8 mouse cellular contexts compared by ENCODE assay signal in genomic region chr3:58655362-58656130, GRCm38 (mm10). TPM values are rescaled to one million over a fixed set of nuclear protein-coding genes. Genes with fewer than 3 reads are reported as not detected.
DNase-seq lines count a peak whose midpoint lies in the region; ATAC-seq and TF ChIP-seq lines count a peak whose summit lies in the region.

No protein-coding gene starts in this region.

- ATAC-seq in forebrain, embryonic 11.5 days (replicated peaks; ENCODE audit: low FRiP score) = peak; percentile 39; the same call in 1 of the 2 replicates
- ATAC-seq in hindbrain, embryonic 13.5 days (ENCODE audit: low FRiP score) = peak; percentile 61

- no peaks in the 10 kb centered on the region for H3K79me2 ChIP-seq in MEL (ENCODE audit: control insufficient read depth, insufficient read depth, low read length, poor library complexity)

- peaks cover 0 to 5% of the 10 kb centered on the region in 2 experiments; a peak in 2 of 4 replicates for H3K36me3 ChIP-seq in MEL (ENCODE audit: control insufficient read depth in 1 of 2, insufficient read depth in 2 of 2, low read length in 2 of 2)
- no peaks in the 10 kb centered on the region for H3K36me3 ChIP-seq in forebrain, embryonic 11.5 days (ENCODE audit: control insufficient read depth, insufficient read depth, low read length)
- no peaks in the 10 kb centered on the region for H3K36me3 ChIP-seq in hindbrain, embryonic 13.5 days

- peak; percentile 72 for DNase-seq in MEL (ENCODE audit: low read depth, low spot score)
- DNase-seq in brain, embryonic 14.5 days (ENCODE audit: low read depth) = peak; percentile 80
- DNase-seq in forebrain, embryonic 11.5 days (ENCODE audit: low spot score) = peak; percentile 65
- peak; percentile 46 for DNase-seq in layer of hippocampus, adult 9-11 months
- DNase-seq in lung, postnatal 14 days = peak; percentile 79
- DNase-seq in retina, postnatal 7 days (ENCODE audit: low read depth, low spot score) = peak; percentile 64
- DNase-seq in Muller cell, postnatal 12 days (ENCODE audit: inconsistent ontology term) = no peak

- TF ChIP-seq RAD21 in MEL (IDR thresholded peaks at IDR 0.05; ENCODE audit: low read depth, low read length) = peak; percentile 91

- TF ChIP-seq EP300 in MEL (IDR thresholded peaks at IDR 0.05; ENCODE audit: low read depth in 1 of 2, low read length in 2 of 2) = no peak

- peaks cover 0 to 6% of the 10 kb centered on the region in 2 experiments; a peak in 1 of 4 replicates for H3K4me1 ChIP-seq in MEL (ENCODE audit: control insufficient read depth in 1 of 2, insufficient read depth in 2 of 2, low read length in 2 of 2)
- H3K4me1 ChIP-seq in forebrain, embryonic 11.5 days (replicated peaks; ENCODE audit: control insufficient read depth, insufficient read depth, low read length) = no peaks in the 10 kb centered on the region
- H3K4me1 ChIP-seq in hindbrain, embryonic 13.5 days (replicated peaks) = 0 out of 2 replicates have a peak, but pooled peaks cover 3% of the 10 kb centered on the region

- H3K4me3 ChIP-seq in MEL (ENCODE audit: control insufficient read depth in 1 of 2, insufficient read depth in 1 of 2, low read depth in 2 of 2, low read length in 2 of 2) = no peak overlapping the region
- H3K4me3 ChIP-seq in forebrain, embryonic 11.5 days (ENCODE audit: low read depth, low read length) = no peak overlapping the region
- no peak overlapping the region for H3K4me3 ChIP-seq in hindbrain, embryonic 13.5 days

- no peak overlapping the region for H3K4me2 ChIP-seq in forebrain, embryonic 11.5 days (ENCODE audit: low read depth, low read length, severe bottlenecking)
- no peak overlapping the region for H3K4me2 ChIP-seq in hindbrain, embryonic 13.5 days

- TF ChIP-seq POLR2A in MEL (IDR thresholded peaks at IDR 0.05; ENCODE audit: control insufficient read depth in 1 of 2, insufficient read depth in 1 of 2, low read depth in 1 of 2, low read length in 2 of 2, poor library complexity in 1 of 2) = no peak
- no peak for TF ChIP-seq POLR2A in brain, embryonic 14.5 days (IDR thresholded peaks at IDR 0.05; ENCODE audit: borderline replicate concordance, extremely low read depth, insufficient read depth, insufficient read length, poor library complexity, severe bottlenecking)

- H3K9me3 ChIP-seq in MEL (replicated peaks; ENCODE audit: insufficient read depth, low read length) = no peaks in the 10 kb centered on the region
- no peaks in the 10 kb centered on the region for H3K9me3 ChIP-seq in forebrain, embryonic 11.5 days (ENCODE audit: control insufficient read depth, low read length)
- H3K9me3 ChIP-seq in hindbrain, embryonic 13.5 days = no peaks in the 10 kb centered on the region

- H3K27ac ChIP-seq in MEL (ENCODE audit: control insufficient read depth, low read depth, low read length) = no peak overlapping the region
- H3K27ac ChIP-seq in forebrain, embryonic 11.5 days (ENCODE audit: low read depth, low read length) = no peak overlapping the region
- no peak overlapping the region for H3K27ac ChIP-seq in hindbrain, embryonic 13.5 days

- 58% methylated on average over 17 of the region's 17 CpGs for WGBS in forebrain, embryonic 11.5 days
- 57% methylated on average over 17 of the region's 17 CpGs for WGBS in hindbrain, embryonic 13.5 days

- H3K9ac ChIP-seq in MEL (ENCODE audit: control insufficient read depth, low read depth, low read length, poor library complexity, severe bottlenecking) = no peak overlapping the region
- H3K9ac ChIP-seq in forebrain, embryonic 11.5 days (ENCODE audit: low read length) = no peak overlapping the region
- no peak overlapping the region for H3K9ac ChIP-seq in hindbrain, embryonic 13.5 days

- H3K27me3 ChIP-seq in MEL (ENCODE audit: control insufficient read depth in 1 of 2, insufficient read depth in 2 of 2, low read length in 2 of 2) = no peaks in the 10 kb centered on the region
- H3K27me3 ChIP-seq in forebrain, embryonic 11.5 days (ENCODE audit: control insufficient read depth, insufficient read depth, low read length) = no peaks in the 10 kb centered on the region
- no peaks in the 10 kb centered on the region for H3K27me3 ChIP-seq in hindbrain, embryonic 13.5 days

- peak; percentile 59 to 91 (median 90) for TF ChIP-seq CTCF in MEL (IDR thresholded peaks at IDR 0.05 in 2 of 3, conservative IDR thresholded peaks at IDR 0.05 in 1 of 3; ENCODE audit: control insufficient read depth in 1 of 3, insufficient read depth in 1 of 3, low read depth in 2 of 3, low read length in 3 of 3, poor library complexity in 1 of 3, severe bottlenecking in 1 of 3)
- TF ChIP-seq CTCF in brain, embryonic 14.5 days (IDR thresholded peaks at IDR 0.05; ENCODE audit: borderline replicate concordance, extremely low read depth, insufficient read depth, insufficient read length) = peak; percentile 70; the same call in 1 of the 2 replicates

TF ChIP-seq in MEL, 35 proteins besides CTCF, POLR2A, EP300 and RAD21:
- peak; percentile 78 for TF ChIP-seq ZC3H11A (IDR thresholded peaks at IDR 0.05; ENCODE audit: low read depth, low read length)
- TF ChIP-seq MXI1 (IDR thresholded peaks at IDR 0.05; ENCODE audit: low read depth, low read length) = no peak
- TF ChIP-seq ZNF384 (IDR thresholded peaks at IDR 0.05; ENCODE audit: low read depth, low read length) = peak; percentile 90
- TF ChIP-seq ETS1 (IDR thresholded peaks at IDR 0.05; ENCODE audit: low read depth, low read length) = no peak
- TF ChIP-seq SMC3 (IDR thresholded peaks at IDR 0.05; ENCODE audit: low read depth, low read length) = peak; percentile 91
- TF ChIP-seq POLR2AphosphoS5 (IDR thresholded peaks at IDR 0.05; ENCODE audit: borderline replicate concordance, low read depth, low read length) = no peak
- no peak for TF ChIP-seq MYC (IDR thresholded peaks at IDR 0.05; ENCODE audit: low read depth, low read length)
TF ChIP-seq in MEL: peak in this region for 3.

RNA-seq across cellular contexts. Expression of gene Erich6, which starts 18.5 kb away (rescaled TPM):
- not detected in 2 replicates for total RNA-seq in MEL (2012; rRNA removed)
- polyA plus RNA-seq in MEL (2012; ENCODE audit: insufficient read depth in 1 of 2, insufficient read length in 2 of 2, low read depth in 1 of 2, low replicate concordance in 2 of 2, missing spikeins in 1 of 2) = under 1 TPM in 1 of 2 experiments, not detected in 1; 0.08 TPM
- 0.26 and 0.33 TPM in 2 replicates for polyA plus RNA-seq in brain, embryonic 14.5 days (2012; rRNA removed)
- polyA plus RNA-seq in forebrain, embryonic 11.5 days (2014; fragmentation: Nextera tagmentation; extraction: Ambion mirVana) = not detected in 2 replicates
- polyA plus RNA-seq in hindbrain, embryonic 13.5 days (2015; fragmentation: Nextera tagmentation; extraction: Ambion mirVana) = 0.12 and 0.14 TPM in 2 replicates

RNA-seq across cellular contexts. Expression of gene Siah2, which starts 36.7 kb away (rescaled TPM):
- 17.6 and 20.4 TPM in 2 replicates for total RNA-seq in MEL (2012; rRNA removed)
- polyA plus RNA-seq in MEL (2012; ENCODE audit: insufficient read depth in 1 of 2, insufficient read length in 2 of 2, low read depth in 1 of 2, low replicate concordance in 2 of 2, missing spikeins in 1 of 2) = 10 to 100 TPM; 22.5 to 58.1 TPM
- 11.1 and 16.2 TPM in 2 replicates for polyA plus RNA-seq in brain, embryonic 14.5 days (2012; rRNA removed)
- 4.0 and 5.7 TPM in 2 replicates for polyA plus RNA-seq in forebrain, embryonic 11.5 days (2014; fragmentation: Nextera tagmentation; extraction: Ambion mirVana)
- 8.1 and 8.3 TPM in 2 replicates for polyA plus RNA-seq in hindbrain, embryonic 13.5 days (2015; fragmentation: Nextera tagmentation; extraction: Ambion mirVana)
